Mouse (Mus musculus) stomach, embryonic 15.5 days (tissue): ENCODE data around the gene Tshz2. TPM values are rescaled to one million over a fixed set of nuclear protein-coding genes. Genes with fewer than 3 reads are reported as not detected.
A peak's percentile ranks its signal among the peaks of the same experiment; 100 is the strongest.

ENCODE experiments used
- ATAC-seq: fragments of 200-750 bp; cut with Nextera tagmentation; 2 replicates; pipeline ENCODE4 v1.8.0; 2017; ENCODE audit warnings: low read depth, moderate number of reproducible peaks, moderate TSS enrichment; ENCODE audit not compliant: insufficient read depth, low FRiP score
- H3K27ac ChIP-seq: fragments of 300-500 bp; sonication (generic); 2 replicates; pipeline ENCODE4 v1.5.1; 2015; ENCODE audit warnings: mild to moderate bottlenecking, inconsistent platforms
- H3K27me3 ChIP-seq: fragments of 300-500 bp; sonication (generic); replicated peaks from 2 replicates; pipeline ENCODE4 v1.6.1; 2015; ENCODE audit warnings: inconsistent platforms
- H3K36me3 ChIP-seq: fragments of 300-500 bp; sonication (generic); 2 replicates; pipeline ENCODE4 v1.6.1; 2015; ENCODE audit warnings: inconsistent platforms
- H3K4me1 ChIP-seq: fragments of 300-500 bp; sonication (generic); 2 replicates; pipeline ENCODE4 v1.6.1; 2015; ENCODE audit warnings: inconsistent platforms
- H3K4me2 ChIP-seq: fragments of 300-500 bp; sonication (generic); 2 replicates; pipeline ENCODE4 v1.6.1; 2015; ENCODE audit warnings: mild to moderate bottlenecking, inconsistent platforms
- H3K4me3 ChIP-seq: fragments of 300-500 bp; sonication (generic); replicated peaks from 2 replicates; pipeline ENCODE4 v1.5.1; 2015; ENCODE audit warnings: inconsistent platforms
- H3K9ac ChIP-seq: fragments of 300-500 bp; sonication (generic); 2 replicates; pipeline ENCODE4 v1.6.1; 2015; ENCODE audit warnings: inconsistent platforms
- H3K9me3 ChIP-seq: fragments of 300-500 bp; sonication (generic); 2 replicates; pipeline ENCODE4 v1.6.1; 2016; ENCODE audit warnings: inconsistent platforms
- WGBS: fragments of 180-500 bp; shearing (Covaris S2); methylation state at CpG from one replicate; pipeline ENCODE4 v1.1.7; 2015; 5-methylcytosine and 5-hydroxymethylcytosine counted together
- polyA plus RNA-seq: library from polyadenylated mRNA; unstranded; fragments of >200 nt; fragmentation: Nextera tagmentation; extraction: Ambion mirVana; gene quantifications from 2 replicates; pipeline ENCODE4 v1.2.1, GENCODE M21; 2015

Tshz2 gene
- polyA plus RNA-seq, 1 experiment from 2014 or later: 15.9 TPM

DNA sequence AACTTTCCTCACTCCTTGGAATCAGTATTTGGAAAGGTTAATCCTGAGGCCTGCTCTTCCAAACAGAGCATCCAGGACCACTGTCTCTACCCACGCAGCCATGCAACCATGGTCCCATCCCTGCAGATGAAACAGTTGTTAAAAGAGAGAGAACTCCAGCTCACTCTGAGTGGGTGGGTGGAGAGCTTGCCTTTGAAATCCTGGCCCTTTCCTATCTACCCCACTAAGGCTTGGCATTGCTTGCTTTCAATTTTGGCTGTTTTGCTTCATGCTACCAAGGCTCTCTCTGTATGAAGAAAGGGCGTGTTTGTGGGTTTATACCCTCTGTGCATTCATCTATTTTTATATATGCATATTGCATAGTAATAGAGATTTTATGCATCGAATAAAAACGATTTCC lies 33.2 kb upstream of the Tshz2 start:
- Histone ChIP-seq H3K4me1 (no peaks in the 10 kb centered on the region), H3K27ac (no peak overlapping the region), H3K4me2 (no peak overlapping the region)

DNA sequence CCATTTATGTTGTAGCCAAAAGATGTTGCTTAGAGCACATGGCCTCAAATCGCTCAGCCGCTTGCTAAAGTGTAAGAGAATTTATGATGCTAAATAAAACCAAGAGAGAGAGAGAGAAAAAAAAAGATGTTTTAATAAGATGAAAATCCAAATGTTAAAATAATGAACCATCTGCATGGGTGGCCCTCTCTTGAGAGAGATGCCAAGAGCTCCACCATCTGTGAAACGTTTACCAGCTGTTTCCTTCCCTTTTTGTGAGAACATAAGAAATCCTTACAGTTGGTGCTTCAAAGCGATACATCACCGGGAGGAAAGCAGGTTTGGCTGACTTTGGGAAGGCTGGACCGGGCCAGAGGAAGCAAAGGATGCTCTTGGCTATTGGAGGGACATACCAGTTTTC lies 32.6 kb upstream of the Tshz2 start:
- Histone ChIP-seq H3K4me1 (no peaks in the 10 kb centered on the region), H3K9ac (no peak overlapping the region), H3K27me3 (no peaks in the 10 kb centered on the region), H3K9me3 (no peaks in the 10 kb centered on the region), H3K4me3 (no peak overlapping the region), H3K27ac (no peak overlapping the region), H3K36me3 (no peaks in the 10 kb centered on the region), H3K4me2 (no peak overlapping the region)
- no peak for ATAC-seq
- 43% methylated on average over 6 of the region's 6 CpGs for WGBS

More for the DNA sequence above, 33.2 kb upstream of the Tshz2 start:
- Histone ChIP-seq H3K9ac (no peak overlapping the region), H3K9me3 (no peaks in the 10 kb centered on the region), H3K4me3 (no peak overlapping the region), H3K36me3 (no peaks in the 10 kb centered on the region), H3K27me3 (no peaks in the 10 kb centered on the region)
- no peak for ATAC-seq
- 87% methylated on average over 4 of the region's 4 CpGs for whole genome bisulfite sequencing

DNA sequence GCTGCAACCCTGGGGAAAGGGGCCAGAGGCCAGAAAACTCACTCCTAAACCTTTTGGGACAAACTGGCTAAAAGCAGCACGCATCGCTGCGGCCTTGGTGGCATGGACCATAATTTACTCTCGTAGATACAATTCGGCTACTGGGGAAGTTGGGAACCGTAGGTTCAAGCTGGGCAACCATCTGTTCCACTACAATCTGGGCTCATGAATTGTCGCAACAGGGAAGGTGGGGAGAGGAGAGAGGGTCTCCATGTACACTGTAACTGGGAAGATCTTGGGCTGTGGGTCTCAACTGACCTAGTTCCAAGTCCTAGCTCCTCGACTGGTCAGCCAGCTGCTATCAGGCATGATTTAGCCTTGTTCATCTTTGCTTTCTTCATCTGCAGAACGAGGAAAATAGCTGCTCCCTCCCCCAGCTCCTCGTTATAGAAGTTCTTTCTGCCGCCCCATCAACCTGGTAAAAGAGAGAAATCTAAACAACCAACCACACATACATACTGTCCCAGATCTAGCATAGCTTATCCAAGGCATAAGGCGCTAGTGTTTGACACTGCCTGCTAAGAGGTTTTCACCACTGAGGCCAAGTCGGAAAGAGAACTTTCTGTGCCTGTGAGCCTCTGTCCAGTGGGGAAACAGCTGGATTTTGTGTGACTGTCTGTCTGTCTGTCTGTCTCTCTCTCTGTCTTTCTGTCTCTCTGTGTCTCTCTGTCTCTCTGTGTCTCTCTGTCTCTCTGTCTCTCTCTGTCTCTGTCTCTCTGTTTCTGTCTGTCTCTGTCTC lies 25.7 kb upstream of the Tshz2 start:
- no peak overlapping the region for H3K4me2 ChIP-seq
- H3K4me3 ChIP-seq: no peak overlapping the region
- ATAC-seq: no peak
- H3K27ac ChIP-seq: 0 out of 2 replicates have a peak overlapping the region, but pooled peaks have one; percentile 64
- H3K27me3 ChIP-seq: no peaks in the 10 kb centered on the region
- peaks cover 10% of the 10 kb centered on the region; the same call in 1 of the 2 replicates for H3K4me1 ChIP-seq
- no peaks in the 10 kb centered on the region for H3K36me3 ChIP-seq
- H3K9me3 ChIP-seq: no peaks in the 10 kb centered on the region
- H3K9ac ChIP-seq: no peak overlapping the region
- 69% methylated on average over 13 of the region's 13 CpGs for WGBS

- Histone ChIP-seq H3K4me2 (no peak overlapping the region), H3K4me3 (no peak overlapping the region), H3K27me3 (no peaks in the 10 kb centered on the region), H3K36me3 (no peaks in the 10 kb centered on the region), H3K9me3 (no peaks in the 10 kb centered on the region), H3K4me1 (peaks cover 10% of the 10 kb centered on the region; the same call in 1 of the 2 replicates), H3K9ac (no peak overlapping the region), H3K27ac (peak overlapping the region; percentile 64)
- WGBS: 5% methylated on average over 2 of the region's 2 CpGs
- ATAC-seq: no peak
These were observed 25.0 kb upstream of the Tshz2 start for GRCm38 (mm10) chr2:169607787-169608186.

- Histone ChIP-seq H3K27me3 (no peaks in the 10 kb centered on the region), H3K9me3 (no peaks in the 10 kb centered on the region), H3K4me2 (no peak overlapping the region), H3K27ac (no peak overlapping the region), H3K36me3 (no peaks in the 10 kb centered on the region), H3K9ac (no peak overlapping the region), H3K4me1 (peaks cover 14% of the 10 kb centered on the region; the same call in 1 of the 2 replicates), H3K4me3 (no peak overlapping the region)
- WGBS: 40% methylated on average over 13 of the region's 13 CpGs
- no peak for ATAC-seq
These were observed 22.9 kb upstream of the Tshz2 start for GRCm38 (mm10) chr2:169609956-169610355.

DNA sequence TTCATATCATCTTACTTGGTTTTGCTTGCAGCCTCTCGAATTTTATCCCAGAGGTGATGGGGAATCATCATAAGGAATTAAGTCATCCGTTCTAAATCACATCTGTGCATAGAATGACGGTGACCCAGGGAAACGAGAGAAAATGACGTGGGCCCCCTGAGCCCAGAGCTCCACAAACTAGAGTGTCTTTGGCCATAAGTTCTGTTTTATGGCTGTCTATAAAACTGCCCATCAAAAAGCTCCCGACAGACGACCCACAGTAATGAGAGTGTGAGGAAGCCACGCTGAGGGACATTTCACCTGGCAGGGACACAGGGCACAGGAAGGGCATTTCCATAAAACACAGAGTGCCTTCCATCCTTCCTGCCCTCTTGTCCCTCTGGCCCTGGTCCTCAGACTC lies 21.9 kb upstream of the Tshz2 start:
- no peaks in the 10 kb centered on the region for H3K9me3 ChIP-seq
- no peaks in the 10 kb centered on the region for H3K27me3 ChIP-seq
- H3K4me3 ChIP-seq: no peak overlapping the region
- no peak overlapping the region for H3K27ac ChIP-seq
- no peaks in the 10 kb centered on the region for H3K36me3 ChIP-seq
- H3K4me2 ChIP-seq: no peak overlapping the region
- no peak overlapping the region for H3K9ac ChIP-seq
- H3K4me1 ChIP-seq: peaks cover 14% of the 10 kb centered on the region; the same call in 1 of the 2 replicates
- ATAC-seq: no peak
- 74% methylated on average over 8 of the region's 8 CpGs for WGBS

DNA sequence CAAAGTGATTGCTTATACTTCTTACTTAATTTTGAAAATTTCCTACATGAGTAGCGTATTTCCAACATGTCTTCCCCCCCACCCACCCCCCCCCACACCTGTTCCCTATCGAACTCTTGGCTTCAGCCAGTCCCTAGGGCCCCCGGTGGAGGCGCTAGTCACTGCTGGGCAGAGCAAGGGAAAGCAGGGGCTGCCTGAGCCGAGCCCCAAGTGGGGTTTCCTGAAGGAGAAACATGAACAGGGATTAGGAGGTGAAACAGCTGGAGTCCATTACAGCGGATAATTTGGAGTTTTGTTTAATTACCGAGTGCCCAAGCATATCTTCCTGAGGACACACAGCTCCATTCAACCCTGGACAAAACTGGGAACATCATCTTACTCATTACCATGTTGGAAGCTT lies 21.3 kb upstream of the Tshz2 start:
- Histone ChIP-seq H3K36me3 (no peaks in the 10 kb centered on the region), H3K9ac (no peak overlapping the region), H3K4me3 (no peak overlapping the region), H3K27ac (no peak overlapping the region), H3K27me3 (no peaks in the 10 kb centered on the region), H3K4me2 (no peak overlapping the region), H3K4me1 (peaks cover 14% of the 10 kb centered on the region; the same call in 1 of the 2 replicates), H3K9me3 (no peaks in the 10 kb centered on the region)
- ATAC-seq: no peak
- WGBS: 41% methylated on average over 7 of the region's 7 CpGs

GRCm38 (mm10) chr2:169614683-169615082 lies 18.1 kb upstream of the Tshz2 start:
- Histone ChIP-seq H3K27me3 (no peaks in the 10 kb centered on the region), H3K4me1 (0 out of 2 replicates have a peak, but pooled peaks cover 9% of the 10 kb centered on the region), H3K9ac (no peak overlapping the region), H3K27ac (no peak overlapping the region), H3K9me3 (no peaks in the 10 kb centered on the region), H3K4me3 (no peak overlapping the region), H3K36me3 (no peaks in the 10 kb centered on the region), H3K4me2 (no peak overlapping the region)
- ATAC-seq: no peak
- WGBS: 48% methylated on average over 4 of the region's 4 CpGs

GRCm38 (mm10) chr2:169615998-169616397 lies 16.8 kb upstream of the Tshz2 start:
- H3K9ac ChIP-seq: no peak overlapping the region
- no peaks in the 10 kb centered on the region for H3K27me3 ChIP-seq
- 0 out of 2 replicates have a peak, but pooled peaks cover 6% of the 10 kb centered on the region for H3K4me1 ChIP-seq
- no peak overlapping the region for H3K4me3 ChIP-seq
- H3K9me3 ChIP-seq: no peaks in the 10 kb centered on the region
- no peak for ATAC-seq
- H3K36me3 ChIP-seq: no peaks in the 10 kb centered on the region
- 79% methylated on average over 6 of the region's 6 CpGs for WGBS
- H3K4me2 ChIP-seq: no peak overlapping the region
- no peak overlapping the region for H3K27ac ChIP-seq

- Histone ChIP-seq H3K36me3 (no peaks in the 10 kb centered on the region), H3K27me3 (no peaks in the 10 kb centered on the region), H3K4me3 (peak overlapping the region; percentile 1), H3K27ac (peak overlapping the region; percentile 23), H3K4me1 (peaks cover 5% of the 10 kb centered on the region), H3K9ac (no peak overlapping the region), H3K9me3 (no peaks in the 10 kb centered on the region), H3K4me2 (peak overlapping the region; percentile 44)
- peak; percentile 71 for ATAC-seq
- WGBS: 21% methylated on average over 15 of the region's 15 CpGs
These were observed 11.6 kb upstream of the Tshz2 start for GRCm38 (mm10) chr2:169621201-169621710.

- Histone ChIP-seq H3K4me3 (no peak overlapping the region), H3K36me3 (no peaks in the 10 kb centered on the region), H3K9ac (no peak overlapping the region), H3K27ac (no peak overlapping the region), H3K4me2 (no peak overlapping the region), H3K4me1 (peaks cover 4% of the 10 kb centered on the region; the same call in 1 of the 2 replicates), H3K27me3 (no peaks in the 10 kb centered on the region), H3K9me3 (no peaks in the 10 kb centered on the region)
- ATAC-seq: no peak
- 84% methylated on average over 3 of the region's 3 CpGs for WGBS
These were observed 2.7 kb upstream of the Tshz2 start for GRCm38 (mm10) chr2:169630070-169630469.

DNA sequence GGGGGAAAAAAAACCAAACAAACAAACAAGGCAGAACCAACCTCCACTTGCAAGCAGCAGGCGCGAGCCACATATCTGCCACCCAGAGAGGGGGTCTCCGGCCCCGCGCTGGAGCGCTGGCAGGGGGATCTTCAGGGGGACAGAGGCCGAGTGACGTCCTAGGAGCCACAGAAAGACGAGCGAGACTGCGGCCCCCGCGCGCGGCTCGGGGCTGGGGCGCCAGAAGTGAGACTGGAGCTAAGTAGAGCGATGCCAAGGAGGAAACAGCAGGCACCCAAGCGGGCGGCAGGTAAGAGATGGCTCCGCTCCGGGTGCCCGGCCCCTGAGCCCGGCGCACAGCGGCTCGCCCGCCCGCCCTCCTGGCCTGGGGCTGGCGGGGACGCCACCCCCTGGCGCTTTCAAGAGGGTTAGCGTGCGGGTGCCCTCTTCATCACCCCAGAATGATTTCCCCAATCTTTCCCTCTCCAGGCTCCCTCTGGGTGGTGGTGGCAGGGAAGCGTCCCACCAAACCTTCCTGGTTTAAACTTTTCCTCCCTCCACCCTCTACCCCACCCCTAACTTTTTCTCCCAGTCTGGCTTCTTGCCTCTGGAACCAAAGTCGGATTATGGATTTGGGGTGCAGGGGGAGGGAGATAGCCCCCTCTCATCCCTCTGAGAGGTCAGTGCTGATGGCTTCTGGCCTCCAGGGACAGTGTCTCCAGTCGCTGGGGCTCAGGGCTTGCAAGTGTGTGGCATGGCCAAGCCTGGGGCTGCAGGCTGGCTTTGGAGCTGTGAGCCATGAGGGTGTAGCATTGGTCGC lies 877 bp downstream of the Tshz2 start:
- Histone ChIP-seq H3K4me2 (peak overlapping the region; percentile 70), H3K4me3 (peak overlapping the region; percentile 64), H3K9me3 (no peaks in the 10 kb centered on the region), H3K27ac (peak overlapping the region; percentile 92), H3K9ac (peak overlapping the region; percentile 57), H3K4me1 (peaks cover 4% of the 10 kb centered on the region; the same call in 1 of the 2 replicates), H3K27me3 (no peaks in the 10 kb centered on the region), H3K36me3 (no peaks in the 10 kb centered on the region)
- under 1% methylated on average over 38 of the region's 38 CpGs for WGBS
- ATAC-seq: peak; percentile 19; the same call in 1 of the 2 replicates
